Mouse (Mus musculus) hindbrain, postnatal 0 days (tissue): ENCODE results near the gene Trat1. TPM values are rescaled to one million over a fixed set of nuclear protein-coding genes. Genes with fewer than 3 reads are reported as not detected.

Experiments used
- ATAC-seq: fragments of 200-750 bp; cut with Nextera tagmentation; 2 replicates; pipeline ENCODE4 v1.8.0; 2017; ENCODE audit warnings: mild to moderate bottlenecking, moderate TSS enrichment, moderate library complexity
- DNase-seq: peaks from one replicate; pipeline ENCODE4 v3.0.0-alpha.2; 2015; ENCODE audit warnings: low spot score
- H3K27ac ChIP-seq: fragments of 300-500 bp; sonication (generic); 2 replicates; pipeline ENCODE4 v1.5.1; 2014; ENCODE audit warnings: mild to moderate bottlenecking
- H3K27me3 ChIP-seq: fragments of 300-500 bp; sonication (generic); 2 replicates; pipeline ENCODE4 v1.6.1; 2014; ENCODE audit warnings: low read length, mixed read lengths; ENCODE audit not compliant: insufficient read depth
- H3K36me3 ChIP-seq: fragments of 300-500 bp; sonication (generic); 2 replicates; pipeline ENCODE4 v1.6.1; 2014; ENCODE audit warnings: low read length, mixed read lengths; ENCODE audit not compliant: insufficient read depth
- H3K4me1 ChIP-seq: fragments of 300-500 bp; sonication (generic); 2 replicates; pipeline ENCODE4 v1.6.1; 2014; ENCODE audit warnings: antibody characterized with exemption, low read length, mixed read lengths; ENCODE audit not compliant: insufficient read depth
- H3K4me2 ChIP-seq: fragments of 300-500 bp; sonication (generic); 2 replicates; pipeline ENCODE4 v1.6.1; 2014; ENCODE audit warnings: low read depth, mild to moderate bottlenecking, low read length, moderate library complexity, mixed read lengths
- H3K4me3 ChIP-seq: fragments of 300-500 bp; sonication (generic); 2 replicates; pipeline ENCODE4 v1.5.1; 2014; ENCODE audit warnings: low read length
- H3K9ac ChIP-seq: fragments of 300-500 bp; sonication (generic); replicated peaks from 2 replicates; pipeline ENCODE4 v1.6.1; 2014; ENCODE audit warnings: mild to moderate bottlenecking, low read length, moderate library complexity, mixed read lengths
- H3K9me3 ChIP-seq: fragments of 300-500 bp; sonication (generic); 2 replicates; pipeline ENCODE4 v1.6.1; 2016; ENCODE audit warnings: low read length, mixed read lengths
- CTCF ChIP-seq: IDR thresholded peaks from 2 replicates; pipeline ENCODE4 v1.5.1; 2016; ENCODE audit warnings: antibody characterized with exemption, control low read depth, low read depth
- WGBS: fragments of 180-500 bp; shearing (Covaris S2); extraction: QIAGEN DNeasy Blood & Tissue Kit; methylation state at CpG from one replicate; pipeline ENCODE4 v1.1.7; 2014; 5-methylcytosine and 5-hydroxymethylcytosine counted together
- polyA plus RNA-seq: library from polyadenylated mRNA; unstranded; fragments of >200 nt; fragmentation: Nextera tagmentation; extraction: Ambion mirVana; gene quantifications from 2 replicates; pipeline ENCODE4 v1.2.1, GENCODE M21; 2015
- total RNA-seq: library from RNA; depleted of rRNA; stranded (reverse); fragments of >200 nt; gene quantifications from 2 replicates; pipeline ENCODE4 v1.2.3, GENCODE M21; 2014

Gene Trat1
- total and polyA plus RNA-seq, 2 experiments from 2014 or later = under 0.01 TPM; not detected in 1

DNA sequence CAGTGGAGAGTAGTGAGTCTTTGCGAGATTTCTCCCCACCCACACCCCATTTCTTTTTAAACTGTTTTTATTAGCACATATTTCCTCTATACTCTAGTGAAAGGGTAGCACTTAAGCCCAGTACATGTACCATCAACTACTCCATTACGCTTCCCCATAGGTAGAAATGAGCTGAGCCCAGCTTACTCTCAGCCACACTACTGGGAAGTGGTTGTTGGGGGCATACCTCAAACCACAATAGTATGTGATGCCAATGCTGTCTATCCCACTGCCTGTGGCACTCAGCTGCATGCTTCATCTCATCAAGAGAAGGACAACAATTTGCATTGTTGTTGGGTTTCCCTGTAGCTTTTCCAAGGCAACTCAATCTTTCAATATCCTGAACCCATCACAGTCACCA lies 29.1 kb upstream of the Trat1 start:
- Histone ChIP-seq H3K9ac (no peak overlapping the region), H3K4me3 (no peak overlapping the region), H3K27me3 (no peaks in the 10 kb centered on the region), H3K4me2 (no peak overlapping the region), H3K36me3 (no peaks in the 10 kb centered on the region), H3K4me1 (no peaks in the 10 kb centered on the region), H3K27ac (no peak overlapping the region), H3K9me3 (no peaks in the 10 kb centered on the region)
- DNase-seq (no peak), ATAC-seq (no peak)
- TF ChIP-seq CTCF = no peak
- 93% methylated on average over 2 of the region's 2 CpGs for WGBS

DNA sequence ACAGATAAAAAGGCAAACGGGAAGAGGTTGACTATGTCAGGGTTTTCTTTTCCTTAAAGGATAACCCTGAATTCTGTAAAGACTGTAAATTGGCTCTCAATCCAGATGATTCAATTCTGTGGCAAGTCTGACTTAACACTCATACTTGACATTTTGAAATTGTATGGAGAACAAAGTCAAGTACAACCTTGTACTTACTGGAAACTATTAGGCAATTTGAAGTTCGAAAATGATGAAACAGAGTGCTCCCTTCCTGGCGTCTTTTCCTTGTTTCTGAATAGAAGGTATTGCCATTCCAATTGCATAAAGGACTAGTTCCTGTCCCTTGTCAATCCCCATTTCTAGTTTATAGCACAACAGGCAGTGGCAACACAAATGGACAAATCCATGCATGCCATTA lies 27.6 kb upstream of the Trat1 start:
- DNase-seq (no peak), ATAC-seq (no peak)
- TF ChIP-seq CTCF = no peak
- Histone ChIP-seq H3K4me3 (no peak overlapping the region), H3K27me3 (no peaks in the 10 kb centered on the region), H3K9ac (no peak overlapping the region), H3K4me1 (no peaks in the 10 kb centered on the region), H3K36me3 (no peaks in the 10 kb centered on the region), H3K4me2 (no peak overlapping the region), H3K27ac (no peak overlapping the region), H3K9me3 (no peaks in the 10 kb centered on the region)
- WGBS = 82% methylated on average over 3 of the region's 3 CpGs

DNA sequence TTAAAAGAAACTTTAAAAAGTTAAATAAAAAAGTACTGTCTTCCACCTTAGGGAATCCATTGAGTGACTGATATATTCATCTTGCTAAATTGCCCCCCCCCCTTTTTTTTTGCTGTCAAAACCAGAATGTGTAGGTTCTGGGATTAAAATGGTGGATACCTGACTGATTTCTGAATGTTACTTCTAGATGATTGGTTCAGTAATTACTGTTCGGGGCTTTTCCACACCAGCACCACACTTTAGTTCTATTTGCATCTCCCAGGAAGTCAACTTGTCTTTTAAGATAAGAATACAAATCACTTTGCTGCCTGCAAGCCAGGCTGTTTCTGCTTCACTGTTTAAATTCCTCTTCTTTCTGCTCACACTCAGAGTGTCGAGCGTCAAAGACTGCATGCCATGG lies 26.5 kb upstream of the Trat1 start:
- no peaks in the 10 kb centered on the region for H3K27me3 ChIP-seq
- no peak for ATAC-seq
- WGBS = 79% methylated on average over 3 of the region's 3 CpGs
- no peak overlapping the region for H3K4me3 ChIP-seq
- H3K9ac ChIP-seq = no peak overlapping the region
- H3K36me3 ChIP-seq = no peaks in the 10 kb centered on the region
- H3K4me2 ChIP-seq = no peak overlapping the region
- no peak overlapping the region for H3K27ac ChIP-seq
- TF ChIP-seq CTCF = no peak
- H3K4me1 ChIP-seq = no peaks in the 10 kb centered on the region
- DNase-seq = no peak
- no peaks in the 10 kb centered on the region for H3K9me3 ChIP-seq

DNA sequence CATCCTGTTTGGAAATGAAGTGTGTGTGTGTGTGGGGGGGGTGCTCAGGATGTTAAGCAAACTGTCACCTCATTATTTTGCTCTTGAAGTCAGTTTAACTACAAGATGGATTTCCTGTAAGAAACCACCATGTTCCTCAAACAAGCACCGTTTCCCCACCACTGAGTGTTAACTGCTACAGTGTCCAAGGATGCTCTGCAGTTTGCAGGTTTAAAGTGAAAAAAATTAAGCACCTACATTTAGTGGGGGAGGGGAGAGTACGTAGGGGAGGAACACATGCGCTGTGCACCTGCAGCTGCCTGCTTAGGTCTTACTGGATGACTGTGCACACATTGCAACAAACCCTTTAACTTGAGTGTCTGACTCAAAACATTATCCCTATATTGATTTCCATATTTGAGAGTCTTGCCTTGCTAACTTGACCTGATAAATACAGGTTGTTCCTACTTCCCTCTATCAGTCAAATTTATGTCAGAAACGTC lies 16.9 kb upstream of the Trat1 start:
- no peak for TF ChIP-seq CTCF
- no peak overlapping the region for H3K27ac ChIP-seq
- H3K27me3 ChIP-seq = no peaks in the 10 kb centered on the region
- no peak overlapping the region for H3K4me3 ChIP-seq
- DNase-seq (no peak), ATAC-seq (no peak)
- no peaks in the 10 kb centered on the region for H3K9me3 ChIP-seq
- H3K9ac ChIP-seq = no peak overlapping the region
- H3K36me3 ChIP-seq = no peaks in the 10 kb centered on the region
- no peak overlapping the region for H3K4me2 ChIP-seq
- WGBS = 82% methylated on average over 4 of the region's 4 CpGs
- H3K4me1 ChIP-seq = no peaks in the 10 kb centered on the region

DNA sequence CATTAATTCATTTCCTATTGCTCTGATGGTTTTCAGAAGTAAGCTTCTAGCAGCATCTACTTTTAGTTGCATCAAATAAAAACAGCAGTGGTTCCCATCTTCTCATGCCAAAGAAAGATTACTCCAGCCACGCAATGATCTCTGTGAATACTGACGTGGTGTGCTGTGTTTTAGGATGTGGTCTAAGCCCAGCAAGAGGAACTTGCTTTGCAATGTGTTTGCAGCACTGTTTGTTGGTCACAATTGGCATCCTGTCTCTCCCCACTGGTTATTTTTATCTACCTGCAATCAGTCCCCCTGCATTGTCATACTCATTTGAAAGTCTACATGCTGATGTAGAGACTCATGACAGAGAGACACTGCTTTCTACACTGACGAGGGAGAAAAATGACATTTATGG lies 14.4 kb upstream of the Trat1 start:
- ATAC-seq = no peak
- DNase-seq = no peak
- Histone ChIP-seq H3K4me2 (no peak overlapping the region), H3K4me3 (no peak overlapping the region), H3K36me3 (no peaks in the 10 kb centered on the region), H3K27ac (no peak overlapping the region), H3K27me3 (no peaks in the 10 kb centered on the region), H3K4me1 (no peaks in the 10 kb centered on the region), H3K9ac (no peak overlapping the region), H3K9me3 (no peaks in the 10 kb centered on the region)
- no peak for TF ChIP-seq CTCF
- 82% methylated on average over 3 of the region's 3 CpGs for WGBS

DNA sequence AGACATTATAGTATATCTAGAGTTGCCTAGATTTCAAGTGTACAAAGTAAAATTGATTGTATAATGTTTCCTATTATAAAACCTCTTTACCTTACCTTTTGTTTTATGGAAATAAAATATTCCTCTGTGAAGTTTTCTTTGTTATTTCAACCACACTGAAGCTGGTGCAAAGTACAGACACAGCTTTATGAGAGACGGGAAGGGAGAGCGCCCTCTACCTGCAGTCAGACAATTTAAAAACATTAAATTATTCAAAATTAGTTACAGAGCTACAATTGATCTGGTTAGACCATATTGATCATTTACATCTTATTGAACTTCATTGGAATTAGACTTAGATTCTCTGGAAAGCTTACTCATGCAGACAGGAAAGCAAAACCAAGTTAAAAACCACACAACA lies 5.4 kb upstream of the Trat1 start:
- ATAC-seq (no peak), DNase-seq (no peak)
- WGBS = 64% methylated on average over 2 of the region's 2 CpGs
- H3K27ac ChIP-seq = no peak overlapping the region
- H3K4me2 ChIP-seq = no peak overlapping the region
- H3K9ac ChIP-seq = no peak overlapping the region
- no peaks in the 10 kb centered on the region for H3K36me3 ChIP-seq
- no peaks in the 10 kb centered on the region for H3K27me3 ChIP-seq
- TF ChIP-seq CTCF = peak; percentile 32
- no peaks in the 10 kb centered on the region for H3K9me3 ChIP-seq
- no peaks in the 10 kb centered on the region for H3K4me1 ChIP-seq
- H3K4me3 ChIP-seq = no peak overlapping the region

DNA sequence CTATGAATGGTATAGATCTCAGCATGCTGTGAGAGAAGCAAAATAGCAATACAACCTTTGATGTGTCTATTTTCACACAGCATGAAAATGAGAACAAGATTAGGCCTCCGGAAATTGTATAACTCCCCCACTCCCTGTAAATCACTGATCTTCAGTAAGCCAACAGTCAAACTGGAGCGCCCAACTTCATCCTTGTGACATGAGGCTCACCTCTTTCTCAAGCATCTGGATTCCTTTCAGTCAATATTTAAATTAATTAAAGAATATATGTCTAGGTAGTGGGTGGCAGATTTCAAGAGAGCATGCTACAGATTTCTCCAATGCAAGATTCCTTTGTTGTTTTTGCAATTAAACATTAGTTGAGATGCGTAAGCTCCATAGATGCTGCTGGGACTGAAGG lies 2.6 kb downstream of the Trat1 start:
- H3K4me2 ChIP-seq = no peak overlapping the region
- ATAC-seq = no peak
- 88% methylated on average over 3 of the region's 3 CpGs for WGBS
- no peak overlapping the region for H3K4me3 ChIP-seq
- TF ChIP-seq CTCF = no peak
- no peak overlapping the region for H3K27ac ChIP-seq
- H3K9me3 ChIP-seq = no peaks in the 10 kb centered on the region
- H3K27me3 ChIP-seq = no peaks in the 10 kb centered on the region
- H3K9ac ChIP-seq = no peak overlapping the region
- H3K4me1 ChIP-seq = no peaks in the 10 kb centered on the region
- H3K36me3 ChIP-seq = no peaks in the 10 kb centered on the region
- no peak for DNase-seq
